Mouse (Mus musculus) kidney, embryonic 16.5 days (tissue): ENCODE measurements around the gene Gm42715. TPM values are rescaled to one million over a fixed set of nuclear protein-coding genes. Genes with fewer than 3 reads are reported as not detected.

ENCODE experiments used
- ATAC-seq: fragments of 200-750 bp; cut with Nextera tagmentation; 2 replicates; pipeline ENCODE4 v1.8.0; 2017; ENCODE audit warnings: moderate TSS enrichment; ENCODE audit not compliant: low FRiP score, low TSS enrichment
- H3K27ac ChIP-seq: fragments of 300-500 bp; sonication (generic); 2 replicates; pipeline ENCODE4 v1.5.1; 2014; ENCODE audit warnings: low read length
- H3K27me3 ChIP-seq: fragments of 300-500 bp; sonication (generic); 2 replicates; pipeline ENCODE4 v1.6.1; 2014; ENCODE audit warnings: low read length, control low read depth, mixed read lengths; ENCODE audit not compliant: insufficient read depth
- H3K36me3 ChIP-seq: fragments of 300-500 bp; sonication (generic); 2 replicates; pipeline ENCODE4 v1.6.1; 2014; ENCODE audit warnings: low read length, control low read depth, mixed read lengths; ENCODE audit not compliant: insufficient read depth
- H3K4me1 ChIP-seq: fragments of 300-500 bp; sonication (generic); 2 replicates; pipeline ENCODE4 v1.6.1; 2014; ENCODE audit warnings: low read length, control low read depth, mixed read lengths; ENCODE audit not compliant: insufficient read depth
- H3K4me2 ChIP-seq: fragments of 300-500 bp; sonication (generic); replicated peaks from 2 replicates; pipeline ENCODE4 v1.6.1; 2014; ENCODE audit warnings: low read depth, low read length
- H3K4me3 ChIP-seq: fragments of 300-500 bp; sonication (generic); 2 replicates; pipeline ENCODE4 v1.5.1; 2014; ENCODE audit warnings: mild to moderate bottlenecking, low read length
- H3K9ac ChIP-seq: fragments of 300-500 bp; sonication (generic); replicated peaks from 2 replicates; pipeline ENCODE4 v1.6.1; 2014; ENCODE audit warnings: low read length
- H3K9me3 ChIP-seq: fragments of 300-500 bp; sonication (generic); 2 replicates; pipeline ENCODE4 v1.6.1; 2016; ENCODE audit warnings: low read length, control low read depth
- WGBS: fragments of 180-500 bp; shearing (Covaris S2); extraction: QIAGEN DNeasy Blood & Tissue Kit; methylation state at CpG from one replicate; pipeline ENCODE4 v1.1.7; 2014; 5-methylcytosine and 5-hydroxymethylcytosine counted together
- polyA plus RNA-seq: library from polyadenylated mRNA; unstranded; fragments of >200 nt; fragmentation: Nextera tagmentation; extraction: Ambion mirVana; gene quantifications from 2 replicates; pipeline ENCODE4 v1.2.1, GENCODE M21; 2015

The Gm42715 gene
- polyA plus RNA-seq, 1 experiment from 2014 or later, result 16.2 TPM

DNA sequence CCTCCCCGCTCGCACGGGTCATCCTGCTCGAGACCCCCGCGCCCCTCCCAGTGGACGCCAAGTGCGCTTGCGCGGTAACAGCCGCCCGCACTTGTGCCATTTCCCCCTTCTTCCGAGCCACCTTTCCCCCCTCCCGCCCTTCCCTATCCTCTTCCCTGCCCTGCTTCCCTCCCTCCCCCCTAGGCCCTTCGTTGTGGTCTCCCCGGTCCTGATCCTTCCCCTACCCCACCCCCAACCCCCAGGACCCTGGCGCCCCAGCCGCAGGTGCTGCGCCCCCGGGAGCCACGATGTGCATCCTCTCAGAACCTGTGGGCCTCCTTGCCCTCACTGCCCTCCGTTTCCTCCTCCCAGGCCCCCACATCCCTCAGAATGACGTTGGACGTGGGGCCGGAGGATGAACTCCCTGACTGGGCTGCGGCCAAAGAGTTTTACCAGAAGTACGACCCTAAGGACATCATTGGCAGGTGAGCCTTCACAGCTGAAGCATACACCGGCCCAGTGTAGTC lies 54.2 kb downstream of the Gm42715 start:
- peaks cover 17% of the 10 kb centered on the region for H3K4me1 ChIP-seq
- H3K9me3 ChIP-seq, result no peaks in the 10 kb centered on the region
- peak overlapping the region; percentile 79 for H3K4me2 ChIP-seq
- ATAC-seq, result peak; percentile 59
- under 1% methylated on average over 23 of the region's 28 CpGs for WGBS
- peaks cover 15% of the 10 kb centered on the region for H3K36me3 ChIP-seq
- peak overlapping the region; percentile 91 for H3K9ac ChIP-seq
- H3K4me3 ChIP-seq, result peak overlapping the region; percentile 79
- peak overlapping the region; percentile 76 for H3K27ac ChIP-seq
- no peaks in the 10 kb centered on the region for H3K27me3 ChIP-seq

DNA sequence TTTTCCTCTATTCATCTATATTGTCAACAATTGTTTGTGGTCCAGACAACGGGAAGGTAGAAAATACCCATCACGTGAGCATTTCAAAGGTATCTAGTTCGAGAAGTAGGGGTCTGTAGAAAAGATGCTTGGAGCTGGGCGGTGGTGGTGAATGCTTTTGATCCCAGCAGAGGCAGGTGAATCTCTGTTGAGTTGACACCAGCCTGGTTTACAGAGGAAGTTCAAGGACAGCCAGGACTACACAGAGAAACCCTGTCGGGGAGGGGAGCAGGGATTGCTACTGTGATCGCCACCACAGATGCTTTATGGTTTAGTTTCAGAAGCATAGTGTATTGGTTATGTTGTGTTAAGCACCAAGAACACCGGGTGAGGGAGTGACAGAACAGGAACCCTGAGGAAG lies 54.7 kb downstream of the Gm42715 start:
- Histone ChIP-seq H3K27ac (no peak overlapping the region; the same call in 1 of the 2 replicates), H3K4me2 (peak overlapping the region; percentile 79), H3K9ac (peak overlapping the region; percentile 91), H3K36me3 (peaks cover 15% of the 10 kb centered on the region), H3K27me3 (no peaks in the 10 kb centered on the region), H3K4me1 (peaks cover 17% of the 10 kb centered on the region), H3K4me3 (peak overlapping the region; percentile 79), H3K9me3 (no peaks in the 10 kb centered on the region)
- 18% methylated on average over 7 of the region's 7 CpGs for WGBS
- no peak for ATAC-seq

DNA sequence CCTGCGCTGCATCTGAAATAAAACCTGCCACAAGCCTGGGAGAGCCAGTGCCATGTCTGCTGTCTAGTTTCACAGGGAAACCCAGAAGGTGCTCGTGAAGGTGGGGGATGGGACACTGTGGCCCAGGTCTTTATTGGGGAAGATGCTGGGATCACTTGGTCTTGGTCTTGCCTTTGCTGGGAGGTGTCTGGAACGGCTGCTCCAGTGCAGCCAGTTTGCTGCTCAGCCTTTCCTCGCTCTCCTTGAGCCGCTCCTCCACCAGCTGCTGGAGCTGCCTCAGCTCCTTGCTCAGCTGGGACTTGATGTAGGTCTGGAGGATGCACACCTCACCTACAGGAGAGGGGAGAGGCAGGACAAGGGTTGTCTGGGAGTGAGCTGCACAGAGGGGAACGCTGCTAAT lies 63.9 kb downstream of the Gm42715 start:
- peaks cover 46% of the 10 kb centered on the region for H3K36me3 ChIP-seq
- H3K4me3 ChIP-seq, result no peak overlapping the region
- H3K9ac ChIP-seq, result no peak overlapping the region
- no peaks in the 10 kb centered on the region for H3K27me3 ChIP-seq
- H3K9me3 ChIP-seq, result no peaks in the 10 kb centered on the region
- no peak overlapping the region for H3K4me2 ChIP-seq
- 87% methylated on average over 6 of the region's 6 CpGs for WGBS
- no peak overlapping the region for H3K27ac ChIP-seq
- no peak for ATAC-seq
- peaks cover 9% of the 10 kb centered on the region for H3K4me1 ChIP-seq

DNA sequence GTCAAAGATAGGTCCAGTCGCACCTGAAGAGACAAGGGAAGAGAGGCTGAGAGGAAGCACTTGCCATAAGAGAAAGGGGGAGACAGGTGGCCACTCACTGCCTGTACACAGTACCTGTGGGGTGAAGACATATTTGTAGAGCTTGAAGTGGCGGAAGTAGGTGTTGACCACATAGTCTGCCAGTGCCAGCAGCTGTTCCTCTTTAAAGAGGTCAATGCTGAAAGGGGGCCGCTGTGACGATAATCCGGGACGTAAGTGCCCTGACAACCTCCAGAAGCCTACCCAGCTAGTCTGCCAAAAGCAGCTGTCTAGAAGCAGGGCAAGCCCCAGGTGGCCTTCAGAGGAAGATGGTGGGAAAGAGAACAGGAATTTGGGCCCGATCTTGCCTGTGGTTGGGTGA lies 65.6 kb downstream of the Gm42715 start:
- H3K4me1 ChIP-seq, result peaks cover 17% of the 10 kb centered on the region
- no peak overlapping the region for H3K4me2 ChIP-seq
- H3K9ac ChIP-seq, result no peak overlapping the region
- ATAC-seq, result no peak
- H3K27me3 ChIP-seq, result no peaks in the 10 kb centered on the region
- no peaks in the 10 kb centered on the region for H3K9me3 ChIP-seq
- H3K27ac ChIP-seq, result no peak overlapping the region
- 83% methylated on average over 7 of the region's 7 CpGs for WGBS
- H3K36me3 ChIP-seq, result peaks cover 36% of the 10 kb centered on the region
- H3K4me3 ChIP-seq, result no peak overlapping the region

DNA sequence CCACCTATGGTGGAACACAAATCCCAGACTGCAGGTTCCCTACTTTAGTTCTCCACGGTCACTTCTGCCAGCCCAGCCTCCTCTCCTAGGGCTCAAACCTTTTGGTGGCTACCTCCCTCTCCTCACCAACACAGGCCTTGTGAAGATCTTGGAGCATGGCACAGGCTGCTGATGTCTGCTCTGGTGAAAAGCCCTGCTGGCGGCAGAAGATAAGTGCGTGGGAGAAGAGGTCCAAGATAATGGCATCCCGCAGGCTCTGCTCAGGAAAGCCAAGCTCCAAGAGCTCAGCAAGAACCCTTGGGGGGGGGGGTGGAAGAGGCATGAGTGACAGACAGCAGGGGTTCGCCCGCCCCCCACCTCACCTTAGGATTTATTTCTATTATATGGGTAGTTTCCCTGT lies 66.8 kb downstream of the Gm42715 start:
- no peak for ATAC-seq
- Histone ChIP-seq H3K27me3 (no peaks in the 10 kb centered on the region), H3K9me3 (no peaks in the 10 kb centered on the region), H3K36me3 (peaks cover 41% of the 10 kb centered on the region), H3K9ac (no peak overlapping the region), H3K4me3 (no peak overlapping the region), H3K4me1 (peaks cover 17% of the 10 kb centered on the region), H3K4me2 (no peak overlapping the region), H3K27ac (no peak overlapping the region)
- 87% methylated on average over 6 of the region's 6 CpGs for WGBS

DNA sequence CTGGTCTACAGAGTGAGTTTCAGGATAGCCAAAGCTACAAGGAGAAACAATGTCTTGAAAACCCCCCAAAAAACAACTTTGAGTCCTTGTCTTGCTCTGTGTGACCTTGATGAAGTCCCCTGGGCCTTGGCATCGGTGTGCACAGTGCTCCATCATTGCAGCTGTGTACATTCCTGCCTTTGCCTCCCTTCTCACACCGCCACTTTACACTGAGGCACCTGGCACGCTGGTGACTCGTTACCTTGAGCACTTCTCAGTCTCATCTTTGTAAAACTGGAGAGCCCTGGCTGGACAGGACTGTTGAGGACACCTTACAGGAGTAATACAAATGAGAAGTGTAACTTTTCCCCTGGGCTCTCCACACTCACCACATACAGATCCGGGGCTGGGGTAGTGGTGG lies 67.8 kb downstream of the Gm42715 start:
- Histone ChIP-seq H3K9ac (peak overlapping the region; percentile 57), H3K27ac (no peak overlapping the region), H3K27me3 (no peaks in the 10 kb centered on the region), H3K9me3 (no peaks in the 10 kb centered on the region), H3K36me3 (peaks cover 43% of the 10 kb centered on the region), H3K4me3 (peak overlapping the region; percentile 82), H3K4me2 (peak overlapping the region; percentile 75), H3K4me1 (peaks cover 17% of the 10 kb centered on the region)
- 56% methylated on average over 5 of the region's 5 CpGs for WGBS
- ATAC-seq, result no peak

DNA sequence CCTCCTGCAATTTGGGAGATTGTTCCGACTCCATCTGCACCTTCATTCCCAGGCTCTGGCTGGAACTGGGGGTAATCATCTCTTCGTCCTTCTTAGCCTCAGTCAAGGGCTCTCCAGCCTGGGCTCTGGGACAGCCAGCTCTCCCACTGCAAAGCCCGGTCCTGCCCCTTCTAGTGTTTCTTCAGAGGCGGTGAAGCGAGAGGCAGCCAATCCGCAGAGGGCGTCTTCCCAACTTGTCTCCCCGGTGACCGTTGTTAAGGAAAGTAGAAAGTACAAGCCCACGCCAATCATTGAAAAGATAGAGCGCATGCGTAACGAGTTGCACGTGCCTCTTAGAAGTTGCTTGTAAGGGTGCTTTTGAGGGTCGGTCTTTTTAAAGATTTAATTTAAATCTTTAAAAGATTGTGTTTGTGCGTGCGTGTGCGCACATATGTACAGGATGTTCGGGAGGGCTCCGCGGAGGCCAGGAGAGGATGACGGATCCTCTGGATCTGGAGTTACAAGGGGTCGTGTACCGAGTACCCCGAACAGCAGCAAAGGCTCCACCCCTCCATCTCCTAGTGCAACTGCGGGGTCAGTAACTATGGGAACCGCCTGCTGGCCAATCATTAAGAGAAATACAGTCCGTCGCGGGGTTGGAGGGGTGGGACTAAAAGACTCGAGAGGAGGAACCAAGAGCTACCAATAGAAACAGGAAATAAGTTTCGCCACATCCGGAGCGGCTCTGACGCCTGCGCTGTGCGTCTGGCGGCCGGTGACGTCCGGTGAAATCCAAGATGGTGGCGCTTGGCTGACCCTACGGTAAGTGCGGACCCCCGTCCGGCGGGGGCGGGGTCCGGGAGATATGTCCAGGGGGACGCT lies 68.9 kb downstream of the Gm42715 start, which contains the start of the genes Ccdc189 and Rnf40:
Ccdc189 (minus strand) TSS at position 585 of the 861 bp plus-strand sequence.
Rnf40 (plus strand) TSS at position 757 of the 861 bp plus-strand sequence.
- H3K9me3 ChIP-seq, result no peaks in the 10 kb centered on the region
- WGBS, result 0% methylated on average over 50 of the region's 50 CpGs
- H3K4me1 ChIP-seq, result peaks cover 17% of the 10 kb centered on the region
- H3K4me3 ChIP-seq, result peak within 1 kb of the TSS; percentile 82
- ATAC-seq, result peak; percentile 97
- peak within 1 kb of the TSS; percentile 77 for H3K4me2 ChIP-seq
- H3K27ac ChIP-seq, result peak within 1 kb of the TSS; percentile 83
- peak within 1 kb of the TSS; percentile 80 for H3K9ac ChIP-seq
- H3K36me3 ChIP-seq, result peaks cover 42% of the 10 kb centered on the region
- H3K27me3 ChIP-seq, result no peaks in the 10 kb centered on the region

DNA sequence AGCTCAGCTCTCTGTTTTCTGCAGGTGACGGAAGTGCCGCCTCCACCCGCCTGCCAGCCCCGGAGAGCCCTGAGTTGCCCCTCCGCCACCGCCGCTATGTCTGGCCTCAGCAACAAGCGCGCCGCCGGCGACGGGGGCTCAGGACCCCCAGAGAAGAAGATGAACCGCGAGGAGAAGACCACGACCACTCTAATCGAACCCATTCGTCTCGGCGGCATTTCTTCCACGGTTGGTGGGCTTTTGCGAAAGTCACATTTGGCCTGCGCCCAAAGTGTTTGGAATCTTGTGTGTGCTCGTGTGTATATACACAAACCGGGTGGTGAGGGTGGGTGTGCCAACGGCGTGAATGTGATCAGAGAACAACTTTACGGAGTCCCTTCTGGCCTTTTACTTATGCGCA lies 69.5 kb downstream of the Gm42715 start:
- H3K4me2 ChIP-seq, result peak overlapping the region; percentile 77
- WGBS, result 2% methylated on average over 29 of the region's 29 CpGs
- ATAC-seq, result no peak
- H3K4me3 ChIP-seq, result peak overlapping the region; percentile 82
- H3K4me1 ChIP-seq, result peaks cover 17% of the 10 kb centered on the region
- no peak overlapping the region; the same call in 1 of the 2 replicates for H3K27ac ChIP-seq
- H3K36me3 ChIP-seq, result peaks cover 42% of the 10 kb centered on the region
- H3K27me3 ChIP-seq, result no peaks in the 10 kb centered on the region
- peak overlapping the region; percentile 80 for H3K9ac ChIP-seq
- H3K9me3 ChIP-seq, result no peaks in the 10 kb centered on the region

DNA sequence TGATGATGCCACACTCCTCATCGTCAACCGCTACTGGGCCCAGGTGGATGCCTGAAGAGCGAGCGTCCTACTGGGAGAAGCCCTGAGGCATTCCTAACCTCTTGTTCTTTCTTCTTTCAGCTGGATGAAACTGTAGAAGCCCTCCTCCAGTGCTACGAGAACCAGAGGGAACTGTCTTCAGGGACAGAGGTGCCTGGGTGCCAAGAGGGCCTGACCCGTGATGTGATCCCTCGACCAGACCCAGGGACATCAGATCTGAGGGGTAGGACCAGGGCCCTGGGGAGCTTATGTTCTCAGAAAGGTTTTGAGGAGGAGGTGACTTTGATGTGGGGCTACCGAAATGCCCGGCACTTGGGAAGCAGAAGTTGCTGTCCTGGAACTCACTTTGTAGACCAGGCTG lies 70.3 kb downstream of the Gm42715 start:
- Histone ChIP-seq H3K9ac (peak overlapping the region; percentile 80), H3K27ac (no peak overlapping the region), H3K9me3 (no peaks in the 10 kb centered on the region), H3K36me3 (peaks cover 44% of the 10 kb centered on the region), H3K4me1 (peaks cover 17% of the 10 kb centered on the region), H3K27me3 (no peaks in the 10 kb centered on the region), H3K4me3 (peak overlapping the region; percentile 82), H3K4me2 (peak overlapping the region; percentile 77)
- ATAC-seq, result no peak
- WGBS, result 84% methylated on average over 9 of the region's 9 CpGs

DNA sequence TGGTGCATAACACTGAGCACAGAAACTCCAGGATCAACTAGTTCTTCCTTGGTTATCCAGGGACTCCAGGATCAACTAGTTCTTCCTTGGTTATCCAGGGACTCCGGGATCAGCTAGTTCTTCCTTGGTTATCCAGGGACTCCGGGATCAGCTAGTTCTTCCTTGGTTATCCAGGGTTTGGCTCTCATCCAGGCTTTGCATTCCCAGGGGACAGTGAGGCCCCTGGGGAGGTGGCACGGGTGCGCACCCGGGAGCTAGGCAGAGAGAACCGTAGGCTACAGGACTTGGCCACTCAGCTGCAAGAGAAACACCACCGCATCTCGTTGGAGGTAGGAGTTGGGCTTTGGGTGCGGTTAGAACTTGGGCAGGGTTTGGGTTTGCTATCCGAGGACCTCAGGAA lies 71.7 kb downstream of the Gm42715 start:
- Histone ChIP-seq H3K27me3 (no peaks in the 10 kb centered on the region), H3K36me3 (peaks cover 59% of the 10 kb centered on the region), H3K4me2 (no peak overlapping the region), H3K4me1 (peaks cover 17% of the 10 kb centered on the region), H3K4me3 (no peak overlapping the region), H3K9ac (no peak overlapping the region), H3K27ac (no peak overlapping the region), H3K9me3 (no peaks in the 10 kb centered on the region)
- 93% methylated on average over 10 of the region's 10 CpGs for WGBS
- no peak for ATAC-seq
